Mouse (Mus musculus): ENCODE results near the gene Vmn1r149.
"Not testable (repeated sequence)": the region's sequence is repeated elsewhere in the genome, so short reads cannot be mapped to it uniquely, and the experiment has no call there.

Vmn1r149 gene

DNA sequence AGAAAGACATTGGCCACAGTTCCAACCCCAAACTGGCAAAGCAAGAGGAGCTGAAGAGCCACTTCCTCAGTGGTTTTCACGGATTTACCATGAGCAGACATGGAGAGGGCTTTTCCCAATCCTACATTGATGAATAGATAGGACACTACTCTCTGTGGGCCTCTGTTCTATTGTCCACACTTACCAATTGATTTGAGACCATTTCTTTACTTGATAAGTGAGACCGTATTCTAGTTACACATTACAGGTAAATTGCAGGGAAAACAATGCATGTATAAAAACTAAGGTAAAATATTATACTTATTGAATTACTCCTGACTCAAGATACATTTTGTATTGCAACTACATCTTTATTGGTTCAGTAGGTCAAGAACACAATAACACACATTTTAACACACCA, at the start of gene Vmn1r149:
Vmn1r149 (minus strand) TSS at position 101 of the 400 bp plus-strand sequence.
- DNase-seq (ENCODE audit: low read depth, low spot score), result not testable (repeated sequence)

- not testable (repeated sequence) for DNase-seq (ENCODE audit: low read depth, low spot score)
Observed at GRCm38 (mm10) chr7:22463975-22464374, 25.9 kb upstream of the Vmn1r149 start, which contains the start of gene Gm10665. Gene Gm10665 (minus strand): TSS chr7:22464075.

- DNase-seq (ENCODE audit: low read depth, low spot score), result not testable (repeated sequence)
Observed at GRCm38 (mm10) chr7:22413283-22413682, 24.7 kb downstream of the Vmn1r149 start, which contains the start of gene Vmn1r148. Gene Vmn1r148 (plus strand): TSS chr7:22413583.

Measured in retina, adult 2 months (tissue).